Comparison of ENCODE assay signal across 22 mouse cellular contexts in genomic region chr6:125318981-125319918, GRCm38 (mm10). TPM values are rescaled to one million over a fixed set of nuclear protein-coding genes. Genes with fewer than 3 reads are reported as not detected.
DNase-seq lines count a peak whose midpoint lies in the region; ATAC-seq lines count a peak whose summit lies in the region.
"Had no signal": no experiment of that assay in that cellular context is flagged by ENCODE, and none has a peak within 500 bp of the region (broad histone marks: within the 10 kb centered on the region; RNA-seq: fewer than 3 reads in every experiment).

No protein-coding gene starts in this region.

- H3K36me3 ChIP-seq in heart, embryonic 12.5 days: no peaks in the 10 kb centered on the region
- H3K36me3 ChIP-seq in forebrain, embryonic 15.5 days: no peaks in the 10 kb centered on the region
- H3K36me3 ChIP-seq: kidney, embryonic 15.5 days; midbrain, embryonic 12.5 days had no signal

- H3K4me3 ChIP-seq in heart, embryonic 12.5 days: no peak overlapping the region
- H3K4me3 ChIP-seq in forebrain, embryonic 15.5 days: no peak overlapping the region
- H3K4me3 ChIP-seq: heart, adult 2 months; kidney, embryonic 15.5 days; midbrain, embryonic 12.5 days had no signal

- no peak overlapping the region for H3K27ac ChIP-seq in heart, embryonic 12.5 days (ENCODE audit: poor library complexity, severe bottlenecking)
- no peak overlapping the region for H3K27ac ChIP-seq in forebrain, embryonic 15.5 days (replicated peaks)
- H3K27ac ChIP-seq: heart, adult 2 months; kidney, embryonic 15.5 days; liver, embryonic 14.5 days; midbrain, embryonic 12.5 days had no signal

- peak; percentile 86 for DNase-seq in heart, adult 11 months
- DNase-seq in 3T3-L1 (ENCODE audit: low read depth, low spot score): peak; percentile 31
- DNase-seq in adrenal gland, postnatal 36 days: peak; percentile 70 to 80
- DNase-seq in lung, postnatal 14 days: peak; percentile 70
- no peak for DNase-seq in spleen, postnatal 10 days (ENCODE audit: low spot score in 2 of 2)
- DNase-seq in left cerebral cortex, postnatal 10 days (ENCODE audit: extremely low spot score in 1 of 2, low spot score in 2 of 2): no peak
- DNase-seq: cerebellum, adult 2 months; heart, postnatal 10 days; right cerebral cortex, postnatal 14 days; thymus, postnatal 14 days had no signal

- H3K4me1 ChIP-seq in heart, embryonic 12.5 days (replicated peaks): peaks cover 10% of the 10 kb centered on the region
- peaks cover 3% of the 10 kb centered on the region; the same call in 1 of the 2 replicates for H3K4me1 ChIP-seq in forebrain, embryonic 15.5 days

- no peak overlapping the region for H3K9ac ChIP-seq in heart, embryonic 12.5 days
- H3K9ac ChIP-seq in forebrain, embryonic 15.5 days (replicated peaks): no peak overlapping the region
- H3K9ac ChIP-seq: kidney, embryonic 15.5 days; liver, embryonic 14.5 days; midbrain, embryonic 12.5 days had no signal

- peaks cover 56% of the 10 kb centered on the region for H3K27me3 ChIP-seq in heart, embryonic 12.5 days (replicated peaks)
- peaks cover 22% of the 10 kb centered on the region for H3K27me3 ChIP-seq in forebrain, embryonic 15.5 days

- intact Hi-C loops in left cerebral cortex, postnatal 10 days (cut with DNase I): no loop called here

- 60% methylated on average over 15 of the region's 15 CpGs for WGBS in heart, embryonic 12.5 days
- 70% methylated on average over 15 of the region's 15 CpGs for WGBS in forebrain, embryonic 15.5 days

- no peaks in the 10 kb centered on the region for H3K9me3 ChIP-seq in heart, embryonic 12.5 days (replicated peaks)
- H3K9me3 ChIP-seq in forebrain, embryonic 15.5 days: no peaks in the 10 kb centered on the region
- H3K9me3 ChIP-seq: kidney, embryonic 15.5 days; midbrain, embryonic 12.5 days had no signal

- no peak overlapping the region for H3K4me2 ChIP-seq in heart, embryonic 12.5 days
- H3K4me2 ChIP-seq in forebrain, embryonic 15.5 days (replicated peaks): no peak overlapping the region
- H3K4me2 ChIP-seq: kidney, embryonic 15.5 days; midbrain, embryonic 12.5 days had no signal

- ATAC-seq in heart, embryonic 12.5 days (ENCODE audit: insufficient number of reproducible peaks, low FRiP score): no peak
- no peak for ATAC-seq in forebrain, embryonic 15.5 days (replicated peaks)
- ATAC-seq: hindbrain, embryonic 16.5 days had no signal

RNA-seq across cellular contexts. Expression of gene Scnn1a, which starts 1.2 kb away (rescaled TPM):
- polyA plus RNA-seq in heart, embryonic 12.5 days (2016; fragmentation: Nextera tagmentation; extraction: Ambion mirVana): 0.70 and 0.80 TPM in 2 replicates
- 1 to 10 TPM; 1.1 to 1.5 TPM for total RNA-seq in adrenal gland, postnatal 36 days (2021)
- total RNA-seq in left cerebral cortex, postnatal 10 days (2021): 1 to 10 TPM; 2.0 to 2.3 TPM
- polyA plus RNA-seq in forebrain, embryonic 15.5 days (2015; fragmentation: Nextera tagmentation; extraction: Ambion mirVana): 0.20 and 0.25 TPM in 2 replicates

RNA-seq across cellular contexts. Expression of gene Ltbr, which starts 5.6 kb away (rescaled TPM):
- 40.9 and 41.2 TPM in 2 replicates for polyA plus RNA-seq in heart, embryonic 12.5 days (2016; fragmentation: Nextera tagmentation; extraction: Ambion mirVana)
- total RNA-seq in adrenal gland, postnatal 36 days (2021): 10 to 100 TPM; 76.7 to 87.4 TPM
- total RNA-seq in left cerebral cortex, postnatal 10 days (2021): 1 to 10 TPM; 9.4 to 9.7 TPM
- polyA plus RNA-seq in forebrain, embryonic 15.5 days (2015; fragmentation: Nextera tagmentation; extraction: Ambion mirVana): 10.8 and 11.5 TPM in 2 replicates

RNA-seq across cellular contexts. Expression of gene Tnfrsf1a, which starts 29.9 kb away (rescaled TPM):
- polyA plus RNA-seq in heart, embryonic 12.5 days (2016; fragmentation: Nextera tagmentation; extraction: Ambion mirVana): 37.2 and 37.9 TPM in 2 replicates
- 100 to 1,000 TPM; 242 to 262 TPM for total RNA-seq in adrenal gland, postnatal 36 days (2021)
- total RNA-seq in left cerebral cortex, postnatal 10 days (2021): 10 to 100 TPM in 1 of 2 experiments, 1 to 10 TPM in 1; 9.4 to 11.8 TPM
- polyA plus RNA-seq in forebrain, embryonic 15.5 days (2015; fragmentation: Nextera tagmentation; extraction: Ambion mirVana): 11.3 and 13.0 TPM in 2 replicates

RNA-seq across cellular contexts. Expression of gene Tuba3a, which starts 33.4 kb away (rescaled TPM):
- polyA plus RNA-seq in heart, embryonic 12.5 days (2016; fragmentation: Nextera tagmentation; extraction: Ambion mirVana): not detected in 2 replicates
- total RNA-seq in adrenal gland, postnatal 36 days (2021): not detected
- total RNA-seq in left cerebral cortex, postnatal 10 days (2021): not detected
- not detected in 2 replicates for polyA plus RNA-seq in forebrain, embryonic 15.5 days (2015; fragmentation: Nextera tagmentation; extraction: Ambion mirVana)
- total RNA-seq: heart, adult 2 months; heart, postnatal 10 days; left cerebral cortex, postnatal 36 days had no signal
- polyA plus RNA-seq: brain, embryonic 14.5 days; cerebellum, adult 2 months; cortical plate, adult 2 months; frontal cortex, adult 2 months; liver, embryonic 14.5 days; midbrain, embryonic 12.5 days; stomach, embryonic 14.5 days had no signal

Comparison
In these comparisons a context has a peak if more than half of its experiments do, and no peak if none do; other contexts are left out.
1. DNase-seq: peak in heart, adult 11 months (single experiment), 3T3-L1 (single experiment), adrenal gland, postnatal 36 days (2 of 2) and lung, postnatal 14 days (single experiment); none in spleen, postnatal 10 days (0 of 2) and left cerebral cortex, postnatal 10 days (0 of 2).
2. RNA of gene Ltbr, which starts 5.6 kb away (total RNA-seq): 76.7 to 87.4 TPM in adrenal gland, postnatal 36 days; 9.4 to 9.7 TPM in left cerebral cortex, postnatal 10 days; every median in the first group is over 4 times any median in the second.
3. RNA of gene Tnfrsf1a, which starts 29.9 kb away (total RNA-seq): 242 to 262 TPM in adrenal gland, postnatal 36 days; 9.4 to 11.8 TPM in left cerebral cortex, postnatal 10 days; every median in the first group is over 10 times any median in the second.